Mouse (Mus musculus) liver (tissue): ENCODE data around the gene Megf6.
A peak's percentile ranks its signal among the peaks of the same experiment; 100 is the strongest.

ENCODE experiments used
- DNase-seq: peaks from one replicate; pipeline ENCODE4 v3.0.0-alpha.2; 2020; ENCODE audit warnings: mixed read lengths

Gene Megf6

GRCm38 (mm10) chr4:154170506-154171150, at the start of gene Megf6:
Gene Megf6, plus strand, starts transcription at chr4:154170730.
- DNase-seq: peak; percentile 65

- DNase-seq: peak; percentile 73
Measured at GRCm38 (mm10) chr4:154121800-154122199, 48.7 kb upstream of the Megf6 start.

- peak; percentile 20 for DNase-seq
Measured at GRCm38 (mm10) chr4:154122374-154122773, 48.2 kb upstream of the Megf6 start.

GRCm38 (mm10) chr4:154123553-154123952, 47.0 kb upstream of the Megf6 start:
- no peak for DNase-seq

- no peak for DNase-seq
Measured at GRCm38 (mm10) chr4:154125202-154125601, 45.3 kb upstream of the Megf6 start.

- DNase-seq: no peak
Measured at GRCm38 (mm10) chr4:154127273-154127672, 43.3 kb upstream of the Megf6 start.

GRCm38 (mm10) chr4:154129950-154130349, 40.6 kb upstream of the Megf6 start:
- no peak for DNase-seq

- DNase-seq: no peak
Measured at GRCm38 (mm10) chr4:154131894-154132293, 38.6 kb upstream of the Megf6 start.

- DNase-seq: no peak
Measured at GRCm38 (mm10) chr4:154134803-154135202, 35.7 kb upstream of the Megf6 start.

- no peak for DNase-seq
Measured at GRCm38 (mm10) chr4:154137139-154137538, 33.4 kb upstream of the Megf6 start.

GRCm38 (mm10) chr4:154139671-154140181, 30.8 kb upstream of the Megf6 start:
- DNase-seq: no peak

GRCm38 (mm10) chr4:154140182-154140212, 30.5 kb upstream of the Megf6 start, which contains the start of gene Trp73:
Gene Trp73, minus strand, starts transcription at chr4:154140208.
- no peak for DNase-seq

GRCm38 (mm10) chr4:154140213-154141008, 30.1 kb upstream of the Megf6 start:
- no peak for DNase-seq

- no peak for DNase-seq
Measured at GRCm38 (mm10) chr4:154141009-154141867, 29.3 kb upstream of the Megf6 start.

GRCm38 (mm10) chr4:154142211-154143040, 28.1 kb upstream of the Megf6 start, which contains the start of gene Wrap73:
Gene Wrap73, plus strand, starts transcription at chr4:154142372.
- DNase-seq: peak; percentile 91

- no peak for DNase-seq
Measured at GRCm38 (mm10) chr4:154144712-154145111, 25.8 kb upstream of the Megf6 start.

GRCm38 (mm10) chr4:154146342-154146741, 24.2 kb upstream of the Megf6 start:
- no peak for DNase-seq

GRCm38 (mm10) chr4:154154104-154154503, 16.4 kb upstream of the Megf6 start:
- DNase-seq: no peak

GRCm38 (mm10) chr4:154156050-154156449, 14.5 kb upstream of the Megf6 start:
- DNase-seq: no peak

- DNase-seq: no peak
Measured at GRCm38 (mm10) chr4:154157970-154158662, 12.4 kb upstream of the Megf6 start.

- DNase-seq: peak; percentile 89
Measured at GRCm38 (mm10) chr4:154159002-154159401, 11.5 kb upstream of the Megf6 start.

- DNase-seq: peak; percentile 79
Measured at GRCm38 (mm10) chr4:154159961-154160537, 10.5 kb upstream of the Megf6 start.
